Mouse (Mus musculus) midbrain, embryonic 10.5 days (tissue): ENCODE results near the gene Lrrc74b. TPM values are rescaled to one million over a fixed set of nuclear protein-coding genes. Genes with fewer than 3 reads are reported as not detected.
A peak's percentile ranks its signal among the peaks of the same experiment; 100 is the strongest.
"Not testable (repeated sequence)": the region's sequence is repeated elsewhere in the genome, so short reads cannot be mapped to it uniquely, and the experiment has no call there.

Experiments
- DNase-seq: peaks from one replicate; pipeline ENCODE4 v3.0.0-alpha.2; 2017; ENCODE audit warnings: low spot score
- H3K27ac ChIP-seq: fragments of 300-500 bp; sonication (generic); replicated peaks from 2 replicates; pipeline ENCODE4 v1.5.1; 2016; ENCODE audit warnings: mild to moderate bottlenecking
- H3K27me3 ChIP-seq: fragments of 300-500 bp; sonication (generic); 2 replicates; pipeline ENCODE4 v1.6.1; 2016; ENCODE audit warnings: low read depth, mild to moderate bottlenecking; ENCODE audit not compliant: poor library complexity, severe bottlenecking
- H3K36me3 ChIP-seq: fragments of 300-500 bp; sonication (generic); 2 replicates; pipeline ENCODE4 v1.6.1; 2016; ENCODE audit warnings: mild to moderate bottlenecking, moderate library complexity
- H3K4me1 ChIP-seq: fragments of 300-500 bp; sonication (generic); 2 replicates; pipeline ENCODE4 v1.6.1; 2016
- H3K4me3 ChIP-seq: fragments of 300-500 bp; sonication (generic); 2 replicates; pipeline ENCODE4 v1.5.1; 2016; ENCODE audit warnings: mild to moderate bottlenecking, moderate library complexity
- H3K9me3 ChIP-seq: fragments of 300-500 bp; sonication (generic); replicated peaks from 2 replicates; pipeline ENCODE4 v1.6.1; 2016; ENCODE audit warnings: mild to moderate bottlenecking
- WGBS: fragments of 180-500 bp; shearing (Covaris S2); methylation state at CpG from one replicate; pipeline ENCODE4 v1.1.7; 2016; 5-methylcytosine and 5-hydroxymethylcytosine counted together
- polyA plus RNA-seq: library from polyadenylated mRNA; unstranded; fragments of >200 nt; fragmentation: Nextera tagmentation; extraction: Ambion mirVana; gene quantifications from 2 replicates; pipeline ENCODE4 v1.2.1, GENCODE M21; 2016

The Lrrc74b gene
- polyA plus RNA-seq, 1 experiment from 2014 or later, result 0.27 TPM

DNA sequence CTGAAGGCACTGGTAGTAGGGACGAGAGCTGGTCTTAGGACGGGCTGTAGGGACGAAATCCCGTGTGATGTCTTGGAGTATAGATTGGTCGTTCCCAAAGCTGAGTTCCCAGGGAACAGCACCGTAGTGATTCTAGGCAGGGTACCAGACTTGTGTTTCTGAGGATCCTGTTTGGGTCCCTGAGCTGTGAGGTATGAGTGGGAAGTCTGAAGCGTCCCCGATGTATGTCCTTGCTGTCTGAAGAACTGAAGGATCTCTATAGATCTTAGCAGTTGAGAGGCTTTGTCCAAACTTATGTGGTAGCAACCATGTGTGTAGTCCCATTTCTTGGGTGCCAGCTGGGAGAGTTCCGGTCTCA, 51.8 kb downstream of the Lrrc74b start:
- Histone ChIP-seq H3K9me3 (no peaks in the 10 kb centered on the region), H3K4me1 (peaks cover 17% of the 10 kb centered on the region), H3K27me3 (no peaks in the 10 kb centered on the region), H3K36me3 (peaks cover 34% of the 10 kb centered on the region), H3K4me3 (peak overlapping the region; percentile 82), H3K27ac (peak overlapping the region; percentile 94)
- no peak for DNase-seq
- 14% methylated on average over 9 of the region's 9 CpGs for WGBS

DNA sequence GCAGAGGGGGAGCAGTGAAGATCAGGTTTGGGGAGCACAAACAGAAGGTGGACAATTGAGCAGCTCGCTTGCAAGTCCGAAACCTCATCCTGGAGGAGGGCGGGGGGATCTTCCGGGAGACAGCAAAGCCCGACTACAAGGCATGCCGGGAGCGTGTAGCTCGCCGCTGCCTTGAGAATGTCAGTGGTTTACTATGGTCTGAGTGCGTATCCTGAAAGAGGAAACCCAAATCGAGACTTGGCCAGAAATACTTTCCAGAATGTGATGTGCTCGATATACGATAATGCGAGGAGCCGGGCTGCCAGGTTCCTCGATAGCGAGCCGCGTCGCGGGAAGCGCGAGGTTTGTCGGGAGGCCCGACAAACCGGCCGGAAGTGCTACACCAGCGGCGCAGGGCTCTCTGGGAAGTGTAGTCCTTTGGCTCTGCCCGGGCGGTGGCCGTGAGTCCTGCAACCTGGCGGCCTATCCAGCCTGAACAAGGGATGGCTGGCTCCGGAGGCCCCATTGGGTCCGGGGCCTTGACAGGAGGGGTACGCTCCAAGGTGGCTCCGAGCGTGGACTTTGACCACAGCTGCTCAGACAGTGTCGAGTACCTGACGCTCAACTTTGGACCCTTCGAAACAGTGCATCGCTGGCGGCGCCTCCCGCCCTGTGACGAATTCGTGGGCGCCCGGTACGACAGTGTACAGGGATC, 52.4 kb downstream of the Lrrc74b start, which contains the start of gene Lztr1:
TSS of gene Lztr1 (plus strand) at position 143 of the 694 bp plus-strand sequence.
- peak within 1 kb of the TSS; percentile 82 for H3K4me3 ChIP-seq
- H3K27me3 ChIP-seq, result no peaks in the 10 kb centered on the region
- H3K4me1 ChIP-seq, result peaks cover 17% of the 10 kb centered on the region
- no peaks in the 10 kb centered on the region for H3K9me3 ChIP-seq
- WGBS, result under 1% methylated on average over 50 of the region's 50 CpGs
- peaks cover 29% of the 10 kb centered on the region for H3K36me3 ChIP-seq
- DNase-seq, result peak; percentile 90
- peak within 1 kb of the TSS; percentile 94 for H3K27ac ChIP-seq

DNA sequence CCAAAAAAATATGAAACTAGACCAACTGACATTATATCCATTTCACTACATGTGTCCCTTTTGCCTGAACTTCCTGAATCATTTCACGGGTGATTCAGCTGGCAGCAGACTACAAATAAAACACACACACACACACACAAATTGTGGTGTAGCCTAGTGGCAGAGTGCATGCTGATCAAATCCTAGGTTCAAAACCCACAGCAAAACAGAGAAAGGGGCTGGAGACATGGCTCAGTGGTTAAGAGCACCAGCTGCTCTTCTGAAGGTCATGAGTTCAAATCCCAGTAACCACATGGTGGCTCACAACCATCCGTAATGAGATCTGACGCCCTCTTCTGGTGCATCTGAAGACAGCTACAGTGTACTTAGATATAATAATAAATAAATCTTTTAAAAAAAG, 53.0 kb downstream of the Lrrc74b start:
- Histone ChIP-seq H3K36me3 (peaks cover 22% of the 10 kb centered on the region), H3K4me1 (peaks cover 17% of the 10 kb centered on the region), H3K4me3 (peak overlapping the region; percentile 82), H3K27ac (peak overlapping the region; percentile 94)
- not testable (repeated sequence) for DNase-seq, H3K27me3 ChIP-seq, H3K9me3 ChIP-seq
- 32% methylated on average over 3 of the region's 3 CpGs for WGBS

DNA sequence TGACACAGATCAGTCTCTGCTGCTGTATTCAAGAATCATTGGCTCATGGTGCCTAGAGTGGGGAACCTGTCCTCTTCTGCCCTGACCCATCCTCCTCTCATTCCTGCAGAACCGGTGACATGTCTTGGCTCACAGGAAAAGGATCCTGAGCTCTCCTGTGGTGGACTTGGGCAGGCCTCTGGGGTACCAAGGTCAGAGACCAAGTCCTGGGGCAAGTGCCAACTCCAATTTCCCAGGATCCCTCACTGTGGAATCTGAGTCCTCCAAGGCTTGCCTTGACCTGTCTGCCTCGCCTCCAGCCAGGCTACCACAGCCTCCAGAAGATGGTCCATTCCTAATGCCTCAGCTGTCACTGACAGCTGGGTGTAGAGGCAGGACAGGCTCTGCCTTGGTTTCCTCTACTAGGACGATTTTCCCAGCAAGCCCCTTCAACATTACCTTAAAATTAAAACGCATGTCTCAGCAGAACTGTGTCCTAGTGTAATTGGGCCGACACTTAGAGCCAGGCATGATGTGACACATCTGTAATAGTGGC, 54.0 kb downstream of the Lrrc74b start:
- WGBS, result 84% methylated on average over 5 of the region's 5 CpGs

DNA sequence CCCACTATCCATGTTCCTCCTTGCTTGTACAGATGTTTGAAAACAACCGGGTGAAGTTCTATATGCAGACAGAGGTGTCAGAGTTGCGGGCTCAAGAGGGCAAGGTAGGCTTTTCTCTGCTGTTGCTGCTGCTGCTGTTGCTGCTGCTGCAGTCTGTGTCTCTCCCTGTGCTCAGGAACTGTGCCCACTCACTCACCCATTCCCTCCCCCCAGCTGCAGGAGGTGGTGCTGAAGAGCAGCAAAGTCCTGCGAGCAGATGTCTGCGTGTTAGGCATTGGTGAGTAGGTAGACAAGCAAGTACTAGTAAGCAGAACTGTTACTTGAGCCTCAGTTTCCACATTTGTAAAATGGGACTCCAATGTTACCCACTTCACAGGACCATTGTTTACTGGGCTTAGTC, 58.4 kb downstream of the Lrrc74b start:
- no peaks in the 10 kb centered on the region for H3K36me3 ChIP-seq
- H3K27ac ChIP-seq, result no peak overlapping the region
- peaks cover 21% of the 10 kb centered on the region for H3K4me1 ChIP-seq
- 86% methylated on average over 4 of the region's 4 CpGs for WGBS
- no peak overlapping the region for H3K4me3 ChIP-seq
- no peak for DNase-seq
- H3K9me3 ChIP-seq, result no peaks in the 10 kb centered on the region
- H3K27me3 ChIP-seq, result no peaks in the 10 kb centered on the region

More for the DNA sequence above, 54.0 kb downstream of the Lrrc74b start:
- Histone ChIP-seq H3K36me3 (peaks cover 13% of the 10 kb centered on the region), H3K9me3 (no peaks in the 10 kb centered on the region), H3K4me3 (no peak overlapping the region), H3K27me3 (no peaks in the 10 kb centered on the region), H3K27ac (no peak overlapping the region), H3K4me1 (peaks cover 17% of the 10 kb centered on the region)
- DNase-seq, result no peak

DNA sequence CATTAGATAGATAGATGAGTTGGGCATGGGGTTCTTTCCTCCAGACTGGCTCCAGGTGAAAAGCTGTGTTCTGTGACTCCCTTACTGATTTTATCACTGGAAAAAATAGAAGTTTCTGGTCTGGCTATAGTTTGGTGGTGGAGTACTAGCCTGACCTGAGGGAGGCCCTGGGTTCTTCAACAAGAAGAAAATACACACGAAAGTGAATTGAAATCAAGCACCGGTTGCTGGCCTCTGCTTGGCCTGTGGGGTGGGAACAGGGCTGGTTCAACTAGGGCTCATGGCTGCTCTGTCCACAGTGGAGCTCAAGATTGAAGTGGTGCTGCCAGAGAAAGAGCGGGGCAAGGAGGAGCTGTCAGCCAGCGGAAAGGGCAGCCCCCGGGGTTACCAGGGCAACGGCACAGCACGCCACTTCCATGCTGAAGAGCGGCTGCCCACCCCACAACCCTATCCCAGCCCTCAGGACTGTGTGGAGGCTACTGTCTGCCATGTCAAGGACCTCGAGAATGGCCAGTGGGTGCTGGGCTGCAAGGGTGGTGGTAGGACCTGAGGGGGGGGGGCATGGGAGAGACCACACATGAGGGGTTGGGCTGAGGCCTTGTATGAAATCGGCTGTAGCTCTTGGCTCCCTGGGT, 61.7 kb downstream of the Lrrc74b start:
- Histone ChIP-seq H3K4me1 (peaks cover 26% of the 10 kb centered on the region), H3K4me3 (peak overlapping the region; percentile 23), H3K36me3 (no peaks in the 10 kb centered on the region), H3K27ac (peak overlapping the region; percentile 78), H3K9me3 (no peaks in the 10 kb centered on the region), H3K27me3 (no peaks in the 10 kb centered on the region)
- WGBS, result 15% methylated on average over 10 of the region's 10 CpGs
- DNase-seq, result peak; percentile 78

DNA sequence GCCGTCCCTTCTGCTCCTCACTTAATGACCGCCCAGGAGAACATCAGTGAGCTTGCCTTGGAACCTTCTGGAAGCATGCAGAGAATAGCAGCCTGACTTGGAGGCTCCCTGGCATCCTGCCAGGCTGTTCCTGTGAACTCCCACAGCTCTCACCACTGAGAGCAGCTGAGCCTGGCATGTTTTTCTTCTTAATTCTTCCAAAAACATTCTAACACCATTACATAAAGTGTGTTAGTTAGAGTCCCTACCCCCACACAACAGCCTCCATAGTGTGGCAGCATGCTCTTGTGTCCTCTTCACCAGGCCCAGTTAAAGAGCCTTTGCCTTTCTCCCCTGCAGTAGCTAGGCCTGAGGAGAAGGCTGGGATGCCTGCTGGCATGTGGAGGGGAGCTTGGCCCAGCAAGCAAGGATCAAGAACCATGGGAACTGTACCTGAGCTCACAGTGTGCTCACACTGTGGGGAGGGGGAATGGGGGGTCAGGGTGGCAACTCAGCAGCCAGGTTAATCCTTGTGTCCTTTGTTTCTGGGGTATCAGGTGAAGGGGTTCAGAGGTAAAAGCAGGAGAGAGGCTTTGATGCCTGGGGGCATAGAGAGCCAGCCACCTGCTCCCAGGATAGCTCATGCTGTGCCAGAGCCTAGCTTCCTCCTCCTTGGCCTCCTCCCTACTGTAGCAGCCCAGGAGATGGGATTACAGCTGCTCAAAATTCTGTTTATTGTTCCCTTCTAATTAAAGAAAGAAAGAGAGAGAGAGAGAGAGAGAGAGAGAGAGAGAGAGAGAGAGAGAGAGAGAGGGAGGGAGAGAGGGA, 64.3 kb downstream of the Lrrc74b start:
- Histone ChIP-seq H3K27ac (0 out of 2 replicates have a peak overlapping the region, but pooled peaks have one; percentile 17), H3K27me3 (peaks cover 4% of the 10 kb centered on the region; the same call in 1 of the 2 replicates)
- no peak for DNase-seq

More for the DNA sequence above, 64.3 kb downstream of the Lrrc74b start:
- H3K9me3 ChIP-seq, result no peaks in the 10 kb centered on the region
- no peaks in the 10 kb centered on the region for H3K36me3 ChIP-seq
- 78% methylated on average over 2 of the region's 2 CpGs for WGBS
- H3K4me3 ChIP-seq, result no peak overlapping the region
- peaks cover 26% of the 10 kb centered on the region for H3K4me1 ChIP-seq

Other genes starting within 250 kb of the Lrrc74b start
- gene Serpind1, start 229.9 kb downstream of the Lrrc74b start, polyA plus RNA-seq, result 0.09 and 0.29 TPM in 2 replicates
- gene Snap29, start 155.3 kb downstream of the Lrrc74b start, polyA plus RNA-seq, result 11.3 and 13.7 TPM in 2 replicates
- gene Pi4ka, start 154.9 kb downstream of the Lrrc74b start, polyA plus RNA-seq, result 34.3 and 43.9 TPM in 2 replicates
- 69.2 and 71.6 TPM in 2 replicates for gene Crkl, start 109.3 kb downstream of the Lrrc74b start, polyA plus RNA-seq
- 2.6 and 3.5 TPM in 2 replicates for gene Aifm3, start 71.6 kb downstream of the Lrrc74b start, polyA plus RNA-seq
- 87.3 and 101 TPM in 2 replicates for gene Lztr1, start 52.6 kb downstream of the Lrrc74b start, polyA plus RNA-seq
- gene Thap7, start 30.1 kb downstream of the Lrrc74b start, polyA plus RNA-seq, result 52.0 and 56.9 TPM in 2 replicates
- gene P2rx6, start 638 bp upstream of the Lrrc74b start, polyA plus RNA-seq, result 0.62 and 0.75 TPM in 2 replicates
- 2.4 and 2.6 TPM in 2 replicates for gene Slc7a4, start 22.0 kb upstream of the Lrrc74b start, polyA plus RNA-seq
- gene Smpd4, start 58.1 kb upstream of the Lrrc74b start, polyA plus RNA-seq, result 47.3 and 52.2 TPM in 2 replicates
- gene Ccdc74a, start 85.2 kb upstream of the Lrrc74b start, polyA plus RNA-seq, result 6.4 and 8.1 TPM in 2 replicates
- 45.2 and 47.8 TPM in 2 replicates for gene Med15, start 171.6 kb upstream of the Lrrc74b start, polyA plus RNA-seq
- gene Klhl22, start 198.4 kb upstream of the Lrrc74b start, polyA plus RNA-seq, result 52.6 and 57.4 TPM in 2 replicates
- 4.1 TPM in 2 replicates for gene Scarf2, start 236.0 kb upstream of the Lrrc74b start, polyA plus RNA-seq